Mouse (Mus musculus) CH12.LX (cell line): ENCODE results near the gene Trabd2b.

Experiments used
- CTCF ChIP-seq, 2 experiments: IDR thresholded peaks in 1 of 2; conservative IDR thresholded peaks in 1 of 2; 2 replicates each; pipeline ENCODE4 v1.5.1; 2011 to 2012; ENCODE audit warnings: low read depth in 2 of 2, low read length in 2 of 2, improper control_type of control experiment in 1 of 2, inconsistent platforms in 1 of 2, mild to moderate bottlenecking in 1 of 2, moderate library complexity in 1 of 2
- POLR2A ChIP-seq: IDR thresholded peaks from 2 replicates; pipeline ENCODE4 v1.6.1; 2011; ENCODE audit warnings: low read depth, mild to moderate bottlenecking, improper control_type of control experiment, low read length
- RCOR1 ChIP-seq: conservative IDR thresholded peaks from 2 replicates; pipeline ENCODE4 v1.6.1; 2012; ENCODE audit warnings: low read depth, mild to moderate bottlenecking, inconsistent platforms, low read length, improper control_type of control experiment
- USF1 ChIP-seq: IDR thresholded peaks from 2 replicates; pipeline ENCODE4 v1.6.1; 2014; ENCODE audit warnings: low read depth, mild to moderate bottlenecking, inconsistent platforms, low read length, improper control_type of control experiment

- TF ChIP-seq POLR2A: no peak
- TF ChIP-seq RCOR1: no peak
- no peak for TF ChIP-seq USF1
- no peak for TF ChIP-seq CTCF (conservative IDR thresholded peaks at IDR 0.05 in 1 of 2, IDR thresholded peaks at IDR 0.05 in 1 of 2; ENCODE audit: low read depth in 2 of 2, low read length in 2 of 2)
Measured at GRCm38 (mm10) chr4:114389653-114390052, 16.9 kb upstream of the Trabd2b start.
